Mouse (Mus musculus): ENCODE results near the gene Cib2. TPM values are rescaled to one million over a fixed set of nuclear protein-coding genes. Genes with fewer than 3 reads are reported as not detected.

Cib2 gene
- polyA plus RNA-seq, 1 experiment = 1.3 TPM

DNA sequence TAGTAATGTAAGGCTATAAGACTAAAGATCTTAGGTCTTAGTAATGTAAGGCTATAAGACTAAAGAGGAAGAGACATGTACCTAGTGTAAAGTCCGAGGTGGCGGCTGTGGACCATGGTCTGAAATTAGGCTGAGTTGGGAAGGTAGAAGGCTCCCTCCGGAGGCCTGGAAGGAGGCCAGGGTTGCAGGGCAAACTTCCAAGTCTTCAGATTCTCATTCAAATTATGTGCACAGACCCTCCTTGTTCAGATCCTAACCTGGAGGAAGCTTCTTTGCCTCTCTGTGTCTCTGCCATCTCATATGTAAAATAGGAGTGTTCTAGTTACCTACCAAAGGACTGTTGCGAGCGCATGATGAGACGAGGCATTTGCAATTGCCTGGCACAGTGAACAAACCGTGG is 23.8 kb downstream of the Cib2 start:
- Histone ChIP-seq H3K79me2 (ENCODE audit: control insufficient read depth, insufficient read depth) (no peaks in the 10 kb centered on the region), H3K36me3 (ENCODE audit: control insufficient read depth, insufficient read depth) (no peaks in the 10 kb centered on the region), H3K4me2 (ENCODE audit: low read depth) (no peak overlapping the region), H3ac (ENCODE audit: control insufficient read depth, insufficient read length) (no peak overlapping the region), H3K4me3 (no peak overlapping the region), H3K27me3 (ENCODE audit: control insufficient read depth, insufficient read depth, insufficient read length) (peaks cover 25% of the 10 kb centered on the region)
- TF ChIP-seq MYOD1 (IDR thresholded peaks at IDR 0.05; ENCODE audit: control insufficient read depth in 1 of 3, insufficient read length in 2 of 3, low read depth in 2 of 3) = no peak
- TF ChIP-seq CEBPB (IDR thresholded peaks at IDR 0.05; ENCODE audit: insufficient read depth, poor library complexity, severe bottlenecking) = no peak
- TF ChIP-seq POLR2A (IDR thresholded peaks at IDR 0.05; ENCODE audit: insufficient read length, low read depth) = no peak
- no peak for TF ChIP-seq TCF3 (IDR thresholded peaks at IDR 0.05; ENCODE audit: insufficient read length, low read depth)
- TF ChIP-seq TCF12 (IDR thresholded peaks at IDR 0.05; ENCODE audit: insufficient read depth, poor library complexity, severe bottlenecking) = no peak
- no peak for TF ChIP-seq SRF (IDR thresholded peaks at IDR 0.05; ENCODE audit: control insufficient read depth, insufficient read length, low read depth)
- TF ChIP-seq E2F4 (IDR thresholded peaks at IDR 0.05; ENCODE audit: insufficient read depth) = no peak
- no peak for TF ChIP-seq USF1 (IDR thresholded peaks at IDR 0.05; ENCODE audit: low read depth)

DNA sequence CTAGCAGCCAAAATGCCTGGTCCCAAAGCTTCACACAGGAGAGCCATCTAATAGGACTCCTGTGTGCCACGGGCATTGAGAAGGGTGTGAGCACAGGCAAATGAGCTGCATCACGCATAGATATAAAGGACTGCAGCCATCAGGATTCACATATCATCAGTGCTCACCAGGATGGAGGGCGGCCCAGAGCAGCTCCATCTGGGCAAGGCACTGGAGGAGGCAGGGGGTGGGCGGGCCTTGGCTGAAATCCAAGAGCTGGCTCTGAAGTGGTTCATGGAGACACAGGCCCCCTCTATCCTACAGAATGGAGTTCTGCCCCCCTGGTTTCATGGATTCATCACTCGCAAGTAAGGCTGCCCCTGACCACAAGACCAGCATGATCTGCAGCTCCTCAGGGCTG is 26.0 kb downstream of the Cib2 start:
- Histone ChIP-seq H3K4me2 (ENCODE audit: low read depth) (no peak overlapping the region), H3K79me2 (ENCODE audit: control insufficient read depth, insufficient read depth) (no peaks in the 10 kb centered on the region), H3K36me3 (ENCODE audit: control insufficient read depth, insufficient read depth) (no peaks in the 10 kb centered on the region), H3K4me3 (no peak overlapping the region), H3ac (ENCODE audit: control insufficient read depth, insufficient read length) (no peak overlapping the region), H3K27me3 (ENCODE audit: control insufficient read depth, insufficient read depth, insufficient read length) (peaks cover 24% of the 10 kb centered on the region)
- no peak for TF ChIP-seq POLR2AphosphoS2 (IDR thresholded peaks at IDR 0.05; ENCODE audit: insufficient read length, low read depth)
- no peak for TF ChIP-seq MAX (IDR thresholded peaks at IDR 0.05; ENCODE audit: low read depth)
- no peak for TF ChIP-seq TCF12 (IDR thresholded peaks at IDR 0.05; ENCODE audit: insufficient read depth, poor library complexity, severe bottlenecking)
- no peak for TF ChIP-seq MYOD1 (IDR thresholded peaks at IDR 0.05; ENCODE audit: control insufficient read depth in 1 of 3, insufficient read length in 2 of 3, low read depth in 2 of 3)
- TF ChIP-seq POLR2A (IDR thresholded peaks at IDR 0.05; ENCODE audit: insufficient read length, low read depth) = no peak
- TF ChIP-seq REST (IDR thresholded peaks at IDR 0.05; ENCODE audit: insufficient read depth, insufficient read length) = no peak
- TF ChIP-seq E2F4 (IDR thresholded peaks at IDR 0.05; ENCODE audit: insufficient read depth) = no peak

DNA sequence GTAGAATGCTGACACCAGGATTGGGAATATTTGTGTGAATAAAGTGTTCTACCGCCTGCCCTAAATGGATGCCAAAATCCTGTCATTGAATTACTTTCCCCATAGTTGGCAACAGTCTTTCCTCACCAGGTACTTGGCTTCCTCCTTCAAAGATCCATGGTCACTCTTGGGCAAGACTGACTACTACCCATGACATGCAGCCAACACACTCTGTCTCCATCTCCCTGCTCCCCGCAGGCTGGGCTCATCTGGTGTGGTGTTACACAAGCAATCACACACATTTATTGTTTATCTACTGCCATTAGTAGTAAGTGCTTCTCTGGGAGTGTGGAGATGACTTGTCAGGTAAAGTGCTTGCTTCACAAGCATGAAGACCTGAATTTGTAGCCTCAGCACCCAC is 27.1 kb downstream of the Cib2 start:
- H3ac ChIP-seq (ENCODE audit: control insufficient read depth, insufficient read length) = no peak overlapping the region
- TF ChIP-seq POLR2A (IDR thresholded peaks at IDR 0.05; ENCODE audit: insufficient read length, low read depth) (no peak), MAX (IDR thresholded peaks at IDR 0.05; ENCODE audit: low read depth) (no peak), MYOG (IDR thresholded peaks at IDR 0.05; ENCODE audit: control insufficient read depth in 1 of 3, insufficient read depth in 1 of 3, insufficient read length in 2 of 3, low read depth in 2 of 3) (no peak), POLR2AphosphoS2 (IDR thresholded peaks at IDR 0.05; ENCODE audit: insufficient read length, low read depth) (no peak), TCF12 (IDR thresholded peaks at IDR 0.05; ENCODE audit: insufficient read depth, poor library complexity, severe bottlenecking) (no peak), SRF (IDR thresholded peaks at IDR 0.05; ENCODE audit: control insufficient read depth, insufficient read length, low read depth) (no peak), CEBPB (IDR thresholded peaks at IDR 0.05; ENCODE audit: insufficient read depth, poor library complexity, severe bottlenecking) (no peak)
- H3K36me3 ChIP-seq (ENCODE audit: control insufficient read depth, insufficient read depth) = no peaks in the 10 kb centered on the region
- H3K79me2 ChIP-seq (ENCODE audit: control insufficient read depth, insufficient read depth) = no peaks in the 10 kb centered on the region
- H3K4me3 ChIP-seq = no peak overlapping the region
- no peak overlapping the region for H3K4me2 ChIP-seq (ENCODE audit: low read depth)
- H3K27me3 ChIP-seq (ENCODE audit: control insufficient read depth, insufficient read depth, insufficient read length) = peaks cover 29% of the 10 kb centered on the region

DNA sequence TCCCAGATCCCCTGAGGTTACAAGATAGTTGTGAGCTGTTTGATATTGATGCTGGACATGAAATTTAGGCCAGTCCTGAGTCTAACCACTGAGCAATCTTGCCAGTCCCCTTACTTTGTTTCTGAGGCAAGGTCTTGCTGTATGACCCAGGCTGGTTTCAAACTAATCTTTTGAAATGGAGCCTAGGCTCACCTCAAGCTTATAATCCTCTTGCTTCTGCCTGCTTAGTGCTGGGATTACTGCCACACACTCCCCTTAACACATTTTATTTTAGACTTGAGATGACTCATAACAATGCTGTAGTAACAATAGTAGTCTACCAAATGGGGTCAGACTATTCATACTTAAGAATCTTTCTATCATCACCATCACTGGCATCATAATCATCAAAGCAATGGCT is 28.6 kb downstream of the Cib2 start:
- Histone ChIP-seq H3K4me2 (ENCODE audit: low read depth) (no peak overlapping the region), H3K79me2 (ENCODE audit: control insufficient read depth, insufficient read depth) (no peaks in the 10 kb centered on the region), H3K4me3 (no peak overlapping the region), H3ac (ENCODE audit: control insufficient read depth, insufficient read length) (no peak overlapping the region), H3K27me3 (ENCODE audit: control insufficient read depth, insufficient read depth, insufficient read length) (peaks cover 29% of the 10 kb centered on the region), H3K36me3 (ENCODE audit: control insufficient read depth, insufficient read depth) (no peaks in the 10 kb centered on the region)
- no peak for TF ChIP-seq TCF12 (IDR thresholded peaks at IDR 0.05; ENCODE audit: insufficient read depth, poor library complexity, severe bottlenecking)
- no peak for TF ChIP-seq USF1 (IDR thresholded peaks at IDR 0.05; ENCODE audit: low read depth)
- no peak for TF ChIP-seq MYOD1 (IDR thresholded peaks at IDR 0.05; ENCODE audit: control insufficient read depth in 1 of 3, insufficient read length in 2 of 3, low read depth in 2 of 3)
- no peak for TF ChIP-seq SRF (IDR thresholded peaks at IDR 0.05; ENCODE audit: control insufficient read depth, insufficient read length, low read depth)
- TF ChIP-seq TCF3 (IDR thresholded peaks at IDR 0.05; ENCODE audit: insufficient read length, low read depth) = no peak
- TF ChIP-seq POLR2A (IDR thresholded peaks at IDR 0.05; ENCODE audit: insufficient read length, low read depth) = no peak
- no peak for TF ChIP-seq CEBPB (IDR thresholded peaks at IDR 0.05; ENCODE audit: insufficient read depth, poor library complexity, severe bottlenecking)
- no peak for TF ChIP-seq E2F4 (IDR thresholded peaks at IDR 0.05; ENCODE audit: insufficient read depth)
- TF ChIP-seq POLR2AphosphoS2 (IDR thresholded peaks at IDR 0.05; ENCODE audit: insufficient read length, low read depth) = no peak
- no peak for TF ChIP-seq REST (IDR thresholded peaks at IDR 0.05; ENCODE audit: insufficient read depth, insufficient read length)
- no peak for TF ChIP-seq MAX (IDR thresholded peaks at IDR 0.05; ENCODE audit: low read depth)
- TF ChIP-seq MYOG (IDR thresholded peaks at IDR 0.05; ENCODE audit: control insufficient read depth in 1 of 3, insufficient read depth in 1 of 3, insufficient read length in 2 of 3, low read depth in 2 of 3) = no peak

DNA sequence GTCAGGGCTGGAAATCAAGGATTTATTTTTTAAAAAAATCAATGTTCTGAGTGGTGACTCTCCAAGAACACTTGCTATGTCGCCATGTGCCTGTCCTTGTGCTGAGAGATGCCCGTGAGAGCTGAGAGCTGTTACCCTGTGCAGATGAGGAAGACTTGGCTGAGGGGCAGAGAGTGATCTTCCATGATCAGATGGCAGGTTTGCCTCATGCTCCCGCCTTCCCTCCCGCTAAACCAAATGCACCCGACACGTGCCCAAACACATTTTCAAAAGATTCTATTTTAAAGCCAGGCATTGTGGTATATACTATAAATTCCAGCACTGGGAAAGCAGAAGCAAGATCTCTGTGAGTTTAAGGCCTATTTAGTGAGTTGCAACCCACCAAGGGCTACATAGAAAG is 29.2 kb downstream of the Cib2 start:
- no peaks in the 10 kb centered on the region for H3K36me3 ChIP-seq (ENCODE audit: control insufficient read depth, insufficient read depth)

More for the DNA sequence above, 29.2 kb downstream of the Cib2 start:
- Histone ChIP-seq H3K4me2 (ENCODE audit: low read depth) (no peak overlapping the region), H3K4me3 (no peak overlapping the region), H3K79me2 (ENCODE audit: control insufficient read depth, insufficient read depth) (no peaks in the 10 kb centered on the region), H3K27me3 (ENCODE audit: control insufficient read depth, insufficient read depth, insufficient read length) (peaks cover 26% of the 10 kb centered on the region), H3ac (ENCODE audit: control insufficient read depth, insufficient read length) (no peak overlapping the region)
- TF ChIP-seq MAX (IDR thresholded peaks at IDR 0.05; ENCODE audit: low read depth) = no peak
- TF ChIP-seq TCF12 (IDR thresholded peaks at IDR 0.05; ENCODE audit: insufficient read depth, poor library complexity, severe bottlenecking) = no peak
- no peak for TF ChIP-seq REST (IDR thresholded peaks at IDR 0.05; ENCODE audit: insufficient read depth, insufficient read length)
- no peak for TF ChIP-seq POLR2AphosphoS2 (IDR thresholded peaks at IDR 0.05; ENCODE audit: insufficient read length, low read depth)
- no peak for TF ChIP-seq MYOG (IDR thresholded peaks at IDR 0.05; ENCODE audit: control insufficient read depth in 1 of 3, insufficient read depth in 1 of 3, insufficient read length in 2 of 3, low read depth in 2 of 3)
- no peak for TF ChIP-seq USF1 (IDR thresholded peaks at IDR 0.05; ENCODE audit: low read depth)
- TF ChIP-seq E2F4 (IDR thresholded peaks at IDR 0.05; ENCODE audit: insufficient read depth) = no peak
- TF ChIP-seq TCF3 (IDR thresholded peaks at IDR 0.05; ENCODE audit: insufficient read length, low read depth) = no peak
- no peak for TF ChIP-seq POLR2A (IDR thresholded peaks at IDR 0.05; ENCODE audit: insufficient read length, low read depth)

Measured in myocyte (in vitro differentiated cells).